Mouse (Mus musculus): ENCODE data around the gene Gm6176.
"Not testable (repeated sequence)": the region's sequence is repeated elsewhere in the genome, so short reads cannot be mapped to it uniquely, and the experiment has no call there.

The Gm6176 gene

DNA sequence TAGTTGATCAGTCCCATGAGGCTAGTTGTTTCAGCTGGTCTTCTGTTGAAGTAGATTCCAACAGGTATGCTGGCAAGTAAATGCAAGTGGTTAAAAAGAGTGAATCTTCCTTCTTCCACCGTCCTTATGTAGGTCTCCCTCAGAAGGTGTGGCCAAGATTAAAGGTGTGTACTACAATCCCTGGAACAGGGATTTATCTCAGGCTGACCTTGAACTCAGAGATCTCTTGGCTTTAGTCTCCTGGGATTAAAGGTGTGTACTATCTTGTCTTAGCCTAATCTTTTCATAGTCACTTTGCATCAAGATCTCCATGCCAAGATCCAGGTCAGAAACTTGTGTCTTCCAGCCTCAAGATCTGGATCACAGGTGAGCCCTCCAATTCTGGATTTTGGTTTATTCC, at the start of gene Gm6176:
Gene Gm6176, minus strand, starts transcription at position 101 of the 400 bp plus-strand sequence.
- not testable (repeated sequence) for DNase-seq (ENCODE audit: inconsistent ontology term)

DNA sequence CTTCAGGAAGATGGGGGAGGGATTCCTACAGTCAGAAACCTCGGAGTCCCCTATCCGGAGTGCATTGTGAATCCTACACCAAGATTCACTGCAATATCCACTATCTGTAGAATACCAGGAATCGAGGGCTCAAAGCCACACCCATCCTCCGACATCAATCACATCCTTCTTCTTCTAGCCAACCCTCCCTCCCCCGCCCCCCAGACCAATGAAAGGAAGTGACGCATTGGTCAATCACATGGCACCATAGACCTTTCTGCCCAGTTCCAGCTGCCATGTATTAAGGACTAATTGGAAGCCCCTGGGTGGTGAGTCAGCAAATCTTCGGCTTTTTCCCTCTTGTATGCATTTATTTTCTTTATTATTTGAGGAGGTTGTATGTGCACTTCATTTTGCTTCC, 12.7 kb upstream of the Gm6176 start, which contains the start of gene Vmn1r139:
Gene Vmn1r139, plus strand, starts transcription at position 301 of the 400 bp plus-strand sequence.
- DNase-seq (ENCODE audit: inconsistent ontology term), result not testable (repeated sequence)

DNA sequence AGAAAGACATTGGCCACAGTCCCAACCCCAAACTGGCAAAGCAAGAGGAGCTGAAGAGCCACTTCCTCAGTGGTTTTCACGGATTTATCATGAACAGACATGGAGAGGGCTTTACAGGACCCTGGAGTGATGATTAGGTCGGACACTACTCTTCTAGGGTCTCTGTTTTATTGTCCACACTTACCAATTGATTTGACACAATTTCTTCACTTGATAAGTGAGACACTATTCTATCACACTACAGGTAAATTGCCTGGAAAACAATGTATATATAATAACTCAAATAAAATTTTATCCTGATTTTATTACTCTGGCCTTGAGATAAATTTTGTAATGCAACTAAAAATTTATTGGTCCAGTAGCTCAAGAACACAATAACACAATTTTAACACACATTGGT, 27.3 kb downstream of the Gm6176 start, which contains the start of gene Vmn1r138:
Gene Vmn1r138, minus strand, starts transcription at position 101 of the 400 bp plus-strand sequence.
- DNase-seq (ENCODE audit: inconsistent ontology term), result not testable (repeated sequence)
